16 mouse cellular contexts compared by ENCODE assay signal in genomic region chr13:98904608-98905007, GRCm38 (mm10).
"Had no signal": no experiment of that assay in that cellular context is flagged by ENCODE, and none has a peak within 500 bp of the region (broad histone marks: within the 10 kb centered on the region; RNA-seq: fewer than 3 reads in every experiment).

No protein-coding gene starts in this region.

- DNase-seq: retina, postnatal 1 day; right cerebral cortex, adult 18-20 months; right cerebral cortex, postnatal 14 days; right cerebral cortex, postnatal 25 days; right cerebral cortex, postnatal 4 days; spleen, adult 18-20 months; thymus, adult 18-20 months; thymus, adult 2 months; thymus, postnatal 14 days; thymus, postnatal 25 days; thymus, postnatal 36 days; thymus, postnatal 4 days had no signal

- H3K9me3 ChIP-seq: neural tube, embryonic 13.5 days; neural tube, embryonic 15.5 days; stomach, embryonic 15.5 days had no signal

- H3K9ac ChIP-seq: neural tube, embryonic 13.5 days; neural tube, embryonic 15.5 days; stomach, embryonic 15.5 days had no signal

- H3K27me3 ChIP-seq: neural tube, embryonic 13.5 days; neural tube, embryonic 15.5 days; stomach, embryonic 15.5 days had no signal

- H3K27ac ChIP-seq: neural tube, embryonic 13.5 days; neural tube, embryonic 15.5 days; stomach, embryonic 15.5 days; stomach, postnatal 0 days had no signal

- H3K4me3 ChIP-seq: neural tube, embryonic 13.5 days; neural tube, embryonic 15.5 days; stomach, embryonic 15.5 days had no signal
